Mouse (Mus musculus) neutrophil, adult 5-6 weeks (primary cell): ENCODE results near the gene Ctf1. TPM values are rescaled to one million over a fixed set of nuclear protein-coding genes. Genes with fewer than 3 reads are reported as not detected.
"Not testable (repeated sequence)": the region's sequence is repeated elsewhere in the genome, so short reads cannot be mapped to it uniquely, and the experiment has no call there.

Experiments used
- ATAC-seq: fragments of 151-379, 151-347 bp; 2 replicates; pipeline ENCODE4 v1.8.0; 2017; ENCODE audit warnings: mild to moderate bottlenecking, moderate TSS enrichment; ENCODE audit not compliant: insufficient number of reproducible peaks, poor library complexity, low FRiP score, severe bottlenecking; ENCODE audit errors: extremely low read depth
- total RNA-seq: library from RNA; stranded (forward); fragments of 200-1000 nt; gene quantifications from 2 replicates; pipeline ENCODE4 v1.2.3, GENCODE M21; 2017

Gene Ctf1
- total RNA-seq, 1 experiment from 2014 or later = not detected

- no peak for ATAC-seq
These were observed 5.8 kb downstream of the Ctf1 start for GRCm38 (mm10) chr7:127718339-127718738.

DNA sequence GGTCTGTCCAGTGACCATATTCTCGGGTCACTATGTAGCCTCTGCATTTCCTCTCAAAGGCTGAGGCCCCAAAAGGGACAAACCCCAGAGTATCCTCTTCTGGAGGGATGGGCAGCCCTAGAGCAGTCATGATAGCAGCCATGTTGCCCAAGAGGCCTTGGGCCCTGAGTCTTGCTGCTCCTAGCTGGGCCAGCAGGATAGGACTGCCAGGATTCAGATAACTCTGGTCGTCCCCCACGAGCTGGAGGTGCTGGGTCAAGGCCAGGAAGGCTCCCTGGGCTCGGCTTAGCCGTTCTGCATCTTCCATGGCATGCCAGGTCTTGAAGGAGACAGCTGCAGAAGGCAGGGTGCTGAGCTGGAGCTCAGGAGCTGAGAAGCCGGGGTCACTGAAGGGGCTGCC is 6.7 kb downstream of the Ctf1 start:
- no peak for ATAC-seq

DNA sequence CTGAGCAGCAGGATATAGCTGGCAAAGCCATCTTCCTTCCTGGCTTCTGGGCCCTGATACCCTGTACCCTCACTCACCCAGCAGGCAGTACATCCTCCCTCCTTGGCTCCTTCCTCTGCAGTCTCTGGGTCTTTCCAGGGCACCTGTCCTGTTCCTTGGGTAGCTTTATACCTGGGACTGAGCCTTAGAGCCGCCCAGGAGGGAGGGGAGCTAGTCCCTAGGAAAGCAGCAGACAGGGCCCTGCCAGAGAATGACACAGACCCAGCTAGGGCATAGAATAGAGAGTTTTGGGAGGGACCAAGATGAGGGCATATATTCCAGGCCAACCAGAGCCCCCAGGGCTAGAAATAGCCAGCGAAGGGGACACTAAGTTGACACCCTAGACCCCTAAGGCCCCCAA is 13.0 kb downstream of the Ctf1 start:
- no peak for ATAC-seq

GRCm38 (mm10) chr7:127725924-127726323 is 13.4 kb downstream of the Ctf1 start:
- ATAC-seq = no peak

GRCm38 (mm10) chr7:127727898-127728297 is 15.4 kb downstream of the Ctf1 start:
- ATAC-seq = no peak

- no peak for ATAC-seq
These were observed 17.6 kb downstream of the Ctf1 start for GRCm38 (mm10) chr7:127730170-127730569.

- not testable (repeated sequence) for ATAC-seq
These were observed 19.5 kb downstream of the Ctf1 start, which contains the start of gene Ctf2 for GRCm38 (mm10) chr7:127732066-127732465. TSS of gene Ctf2 (minus strand) at chr7:127732166.

- ATAC-seq = no peak
These were observed 32.0 kb downstream of the Ctf1 start, which contains the start of gene Fbxl19 for GRCm38 (mm10) chr7:127744366-127745045. TSS of gene Fbxl19 (plus strand) at chr7:127744543.

DNA sequence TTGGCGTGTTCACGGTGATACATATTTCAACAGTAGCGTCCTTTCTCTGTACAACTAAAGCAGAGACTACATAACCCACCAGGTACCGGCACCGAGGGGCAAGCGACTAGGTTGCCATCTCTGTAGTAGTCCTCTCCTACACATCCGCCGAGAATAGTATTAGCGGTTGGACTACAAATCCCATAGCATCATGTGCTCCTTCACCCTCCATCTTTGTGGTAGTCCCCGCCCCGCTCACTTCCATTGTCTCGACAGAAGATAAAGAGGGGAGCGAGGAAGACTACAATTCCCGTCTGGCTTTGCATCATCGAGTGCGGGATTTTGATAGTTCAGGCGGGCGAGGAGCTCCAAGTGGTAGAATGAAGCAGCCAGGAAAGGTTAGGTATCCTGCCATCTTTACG is 32.7 kb downstream of the Ctf1 start:
- ATAC-seq = peak; percentile 87

- ATAC-seq = peak; percentile 58
These were observed 33.3 kb downstream of the Ctf1 start for GRCm38 (mm10) chr7:127745652-127746493.

GRCm38 (mm10) chr7:127746494-127747491 is 34.3 kb downstream of the Ctf1 start:
- no peak for ATAC-seq

DNA sequence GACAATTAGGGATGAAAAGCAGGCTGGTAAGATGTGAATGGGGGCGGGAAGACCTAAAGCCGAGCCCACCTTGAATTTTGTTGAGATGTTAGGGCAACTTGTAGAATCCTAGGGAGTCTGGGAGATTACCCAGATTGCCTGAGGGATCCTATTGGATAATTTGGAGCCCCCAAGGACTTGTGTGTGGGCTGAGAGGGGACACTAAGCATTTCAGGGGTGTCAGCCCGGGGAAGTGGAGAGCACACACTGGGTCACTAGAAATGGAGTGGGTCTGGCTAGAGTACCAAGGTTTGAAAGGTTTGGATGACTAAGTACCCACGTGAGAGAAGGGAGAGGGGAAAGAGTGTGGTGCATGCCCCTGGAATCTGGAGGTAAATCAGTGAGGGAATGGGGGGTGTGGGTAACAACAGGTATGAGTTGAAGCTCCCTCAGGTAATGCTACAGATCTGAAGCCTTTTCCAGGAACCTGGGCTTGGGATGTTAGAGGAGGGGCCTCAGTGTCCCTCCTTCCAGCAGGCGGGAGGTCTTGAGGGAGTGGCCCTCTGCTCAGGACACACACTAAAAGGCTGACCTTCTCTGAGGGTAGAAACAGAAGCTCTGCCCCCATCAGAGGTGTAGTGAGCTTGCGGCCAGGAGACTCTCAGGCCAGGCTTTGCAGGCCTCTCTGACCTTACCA is 35.2 kb downstream of the Ctf1 start:
- ATAC-seq = no peak

GRCm38 (mm10) chr7:127748235-127748560 is 35.7 kb downstream of the Ctf1 start:
- no peak for ATAC-seq

DNA sequence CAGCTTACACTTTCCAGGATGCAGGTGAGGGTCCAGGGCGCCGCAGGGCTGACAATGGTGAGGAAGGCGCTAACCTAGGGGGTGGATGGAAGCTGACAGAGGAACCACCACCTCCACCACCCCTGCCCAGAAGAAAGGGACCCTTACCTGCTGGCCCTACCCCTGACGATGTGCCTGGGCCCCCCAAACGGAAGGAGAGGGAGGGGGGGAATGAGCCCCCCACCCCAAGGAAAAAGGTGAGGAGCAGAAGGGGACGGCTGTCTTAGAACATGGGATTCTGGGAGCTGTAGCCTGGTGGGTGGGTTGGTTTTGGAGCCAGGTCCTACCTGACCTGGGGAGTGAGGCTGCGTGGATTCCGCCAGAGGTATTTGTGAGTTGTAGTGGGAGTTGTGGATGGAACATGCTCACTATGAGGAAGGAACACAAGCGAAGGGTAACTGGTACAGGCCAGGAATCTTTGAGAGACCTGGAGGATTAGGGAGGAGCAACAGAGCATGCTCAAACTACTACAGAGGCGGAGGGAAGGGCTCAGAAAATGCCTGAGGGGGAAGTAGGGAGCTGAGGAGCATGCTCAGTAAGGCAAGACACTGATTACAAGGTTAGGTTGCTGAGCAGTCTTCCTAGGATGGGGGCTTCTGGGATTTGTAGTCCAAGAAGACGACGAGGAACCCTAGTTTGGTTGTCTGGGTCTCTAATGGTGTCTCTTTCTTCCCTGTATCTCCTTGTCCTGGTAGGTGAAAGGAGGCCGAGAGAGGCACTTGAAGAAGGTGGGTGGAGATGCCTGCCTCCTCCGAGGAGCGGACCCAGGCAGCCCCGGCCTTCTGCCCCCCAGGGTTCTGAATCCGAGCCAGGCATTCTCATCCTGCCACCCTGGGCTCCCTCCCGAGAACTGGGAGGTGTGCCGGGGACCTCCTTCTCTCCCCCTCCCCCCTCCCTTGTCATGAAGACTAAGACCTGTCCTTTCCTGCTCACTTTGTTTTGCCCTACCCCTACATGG is 37.9 kb downstream of the Ctf1 start:
- no peak for ATAC-seq

DNA sequence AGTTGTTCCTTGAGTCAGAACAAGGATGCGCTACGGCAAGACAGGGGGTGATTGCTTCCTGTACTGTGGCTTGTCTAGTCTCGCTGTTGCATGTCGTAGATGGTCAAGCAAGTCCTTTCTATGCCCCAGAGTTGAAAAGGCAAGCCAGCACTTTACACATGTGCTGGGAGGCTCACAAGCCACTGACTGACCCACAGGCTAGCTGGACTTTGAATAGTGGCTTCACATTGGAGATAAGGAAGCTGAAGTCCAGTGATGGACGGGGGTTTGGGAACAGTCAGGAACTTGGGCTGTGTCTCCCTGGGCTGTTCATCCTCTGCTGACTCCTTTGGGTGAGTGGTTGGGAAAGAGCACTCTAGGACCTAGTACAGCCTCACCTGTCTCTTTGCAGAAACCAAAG is 39.1 kb downstream of the Ctf1 start:
- ATAC-seq = no peak

DNA sequence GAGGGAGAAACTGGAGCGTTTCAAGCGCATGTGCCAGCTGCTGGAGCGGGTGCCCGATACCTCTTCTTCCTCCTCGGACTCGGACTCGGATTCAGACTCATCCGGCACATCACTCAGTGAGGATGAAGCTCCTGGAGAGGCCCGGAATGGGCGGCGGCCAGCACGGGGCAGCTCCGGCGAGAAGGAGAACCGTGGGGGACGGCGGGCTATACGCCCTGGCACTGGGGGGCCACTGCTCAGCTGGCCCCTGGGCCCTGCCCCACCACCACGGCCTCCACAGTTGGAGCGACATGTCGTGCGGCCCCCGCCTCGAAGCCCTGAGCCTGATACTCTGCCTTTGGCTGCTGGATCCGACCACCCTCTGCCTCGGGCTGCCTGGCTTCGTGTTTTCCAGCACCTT is 39.5 kb downstream of the Ctf1 start:
- no peak for ATAC-seq

GRCm38 (mm10) chr7:127753158-127753557 is 40.6 kb downstream of the Ctf1 start:
- ATAC-seq = no peak

- ATAC-seq = no peak
These were observed 41.2 kb downstream of the Ctf1 start for GRCm38 (mm10) chr7:127753741-127754140.
